11 mouse cellular contexts compared by ENCODE assay signal in the genomic region with DNA sequence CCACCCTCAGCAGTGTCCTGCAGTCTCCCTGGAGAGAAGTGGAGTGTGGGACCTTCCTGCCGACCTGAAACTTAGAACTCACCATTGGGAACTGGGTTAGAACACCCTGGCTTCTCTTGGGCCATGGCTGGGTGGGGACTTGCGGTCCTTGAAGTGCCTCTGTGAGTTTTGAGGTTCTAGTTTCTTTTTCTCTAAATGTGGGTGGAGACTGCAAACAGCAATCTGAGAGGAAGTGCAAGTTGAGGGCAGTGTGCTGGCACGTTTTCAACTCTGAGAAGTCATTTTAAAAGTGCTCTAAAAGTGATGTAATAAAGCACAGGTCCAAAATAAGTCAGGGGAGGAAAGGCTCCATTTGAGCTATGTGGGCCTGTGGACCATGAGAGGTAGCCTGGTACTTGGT. TPM values are rescaled to one million over a fixed set of nuclear protein-coding genes. Genes with fewer than 3 reads are reported as not detected.
DNase-seq lines count a peak whose midpoint lies in the region; ATAC-seq and TF ChIP-seq lines count a peak whose summit lies in the region.
"Had no signal": no experiment of that assay in that cellular context is flagged by ENCODE, and none has a peak within 500 bp of the region (broad histone marks: within the 10 kb centered on the region; RNA-seq: fewer than 3 reads in every experiment).

A gene (minus strand): TSS at position 161 of the 400 bp plus-strand sequence.

- TF ChIP-seq EP300 in liver, postnatal 0 days (IDR thresholded peaks at IDR 0.05; ENCODE audit: low read depth) = no peak
- TF ChIP-seq EP300 in stomach, postnatal 0 days (optimal IDR thresholded peaks at IDR 0.05) = no peak

- no peak for DNase-seq in liver, postnatal 0 days
- no peak for DNase-seq in liver, embryonic 11.5 days (ENCODE audit: low spot score)
- DNase-seq in lung, postnatal 10 days = peak; percentile 28
- peak; percentile 14 for DNase-seq in stomach, postnatal 0 days (ENCODE audit: low spot score)
- no peak for DNase-seq in embryo, embryonic 9.5 days (ENCODE audit: extremely low spot score)

- no peak for TF ChIP-seq CTCF in liver, postnatal 0 days (IDR thresholded peaks at IDR 0.05; ENCODE audit: low read depth)
- TF ChIP-seq CTCF in stomach, postnatal 0 days (IDR thresholded peaks at IDR 0.05; ENCODE audit: low read depth) = no peak

- H3K36me3 ChIP-seq in liver, postnatal 0 days (replicated peaks; ENCODE audit: insufficient read depth, low read length) = no peaks in the 10 kb centered on the region
- H3K36me3 ChIP-seq in liver, embryonic 11.5 days (ENCODE audit: control insufficient read depth, insufficient read depth, low read length) = no peaks in the 10 kb centered on the region
- no peaks in the 10 kb centered on the region for H3K36me3 ChIP-seq in stomach, postnatal 0 days (ENCODE audit: control insufficient read depth, insufficient read depth, low read length)
- no peaks in the 10 kb centered on the region for H3K36me3 ChIP-seq in forebrain, embryonic 12.5 days (replicated peaks)
- H3K36me3 ChIP-seq in midbrain, embryonic 16.5 days (ENCODE audit: control insufficient read depth, insufficient read depth, low read length) = no peaks in the 10 kb centered on the region
- H3K36me3 ChIP-seq: embryonic facial prominence, embryonic 13.5 days; hindbrain, embryonic 15.5 days; lung, embryonic 15.5 days had no signal

- H3K9me3 ChIP-seq in liver, postnatal 0 days (ENCODE audit: low read length) = no peaks in the 10 kb centered on the region
- H3K9me3 ChIP-seq in liver, embryonic 11.5 days (ENCODE audit: control insufficient read depth, low read length) = no peaks in the 10 kb centered on the region
- no peaks in the 10 kb centered on the region for H3K9me3 ChIP-seq in stomach, postnatal 0 days (ENCODE audit: control insufficient read depth, low read length)
- no peaks in the 10 kb centered on the region for H3K9me3 ChIP-seq in forebrain, embryonic 12.5 days
- H3K9me3 ChIP-seq in midbrain, embryonic 16.5 days (replicated peaks; ENCODE audit: control insufficient read depth, low read length, poor library complexity, severe bottlenecking) = no peaks in the 10 kb centered on the region
- H3K9me3 ChIP-seq: embryonic facial prominence, embryonic 13.5 days; hindbrain, embryonic 15.5 days; lung, embryonic 15.5 days had no signal

- no peak within 1 kb of the TSS for H3K4me3 ChIP-seq in liver, postnatal 0 days (ENCODE audit: low read depth, low read length)
- H3K4me3 ChIP-seq in liver, embryonic 11.5 days (ENCODE audit: low read depth, low read length) = no peak within 1 kb of the TSS
- H3K4me3 ChIP-seq in stomach, postnatal 0 days (ENCODE audit: low read depth, low read length) = no peak within 1 kb of the TSS
- no peak within 1 kb of the TSS for H3K4me3 ChIP-seq in forebrain, embryonic 12.5 days (replicated peaks)
- no peak within 1 kb of the TSS for H3K4me3 ChIP-seq in midbrain, embryonic 16.5 days (ENCODE audit: low read depth, low read length)
- H3K4me3 ChIP-seq: embryonic facial prominence, embryonic 13.5 days; hindbrain, embryonic 15.5 days; lung, embryonic 15.5 days had no signal

- no peaks in the 10 kb centered on the region for H3K4me1 ChIP-seq in liver, postnatal 0 days (ENCODE audit: insufficient read depth)
- no peaks in the 10 kb centered on the region for H3K4me1 ChIP-seq in liver, embryonic 11.5 days (replicated peaks; ENCODE audit: control insufficient read depth, insufficient read depth, low read length)
- H3K4me1 ChIP-seq in stomach, postnatal 0 days (replicated peaks; ENCODE audit: control insufficient read depth, insufficient read depth) = no peaks in the 10 kb centered on the region
- H3K4me1 ChIP-seq in forebrain, embryonic 12.5 days = no peaks in the 10 kb centered on the region
- H3K4me1 ChIP-seq in midbrain, embryonic 16.5 days (ENCODE audit: control insufficient read depth, insufficient read depth, low read length) = no peaks in the 10 kb centered on the region
- H3K4me1 ChIP-seq: embryonic facial prominence, embryonic 13.5 days; hindbrain, embryonic 15.5 days; lung, embryonic 15.5 days had no signal

- WGBS in liver, postnatal 0 days (ENCODE audit: insufficient replicate concordance) = 28% methylated on average over 3 of the region's 3 CpGs
- WGBS in liver, embryonic 11.5 days = 54% methylated on average over 3 of the region's 3 CpGs
- WGBS in stomach, postnatal 0 days = 44% methylated on average over 3 of the region's 3 CpGs
- WGBS in forebrain, embryonic 12.5 days = 75% methylated on average over 3 of the region's 3 CpGs
- 86% methylated on average over 3 of the region's 3 CpGs for WGBS in midbrain, embryonic 16.5 days

- H3K9ac ChIP-seq in liver, postnatal 0 days (replicated peaks) = no peak within 1 kb of the TSS
- H3K9ac ChIP-seq in liver, embryonic 11.5 days (ENCODE audit: low read depth, low read length) = no peak within 1 kb of the TSS
- H3K9ac ChIP-seq in stomach, postnatal 0 days (ENCODE audit: low read length) = no peak within 1 kb of the TSS
- H3K9ac ChIP-seq in forebrain, embryonic 12.5 days = no peak within 1 kb of the TSS
- no peak within 1 kb of the TSS for H3K9ac ChIP-seq in midbrain, embryonic 16.5 days (ENCODE audit: low read depth, low read length)
- H3K9ac ChIP-seq: embryonic facial prominence, embryonic 13.5 days; hindbrain, embryonic 15.5 days; lung, embryonic 15.5 days had no signal

- H3K4me2 ChIP-seq in liver, postnatal 0 days (ENCODE audit: low read depth, low read length) = 0 out of 2 replicates have a peak within 1 kb of the TSS, but pooled peaks have one; percentile 22
- H3K4me2 ChIP-seq in liver, embryonic 11.5 days = no peak within 1 kb of the TSS
- H3K4me2 ChIP-seq in stomach, postnatal 0 days (replicated peaks; ENCODE audit: low read depth) = no peak within 1 kb of the TSS
- H3K4me2 ChIP-seq in forebrain, embryonic 12.5 days = no peak within 1 kb of the TSS
- no peak within 1 kb of the TSS for H3K4me2 ChIP-seq in midbrain, embryonic 16.5 days (ENCODE audit: low read length)
- H3K4me2 ChIP-seq: embryonic facial prominence, embryonic 13.5 days; hindbrain, embryonic 15.5 days; lung, embryonic 15.5 days had no signal

- H3K27me3 ChIP-seq in liver, postnatal 0 days (ENCODE audit: insufficient read depth, low read length) = no peaks in the 10 kb centered on the region
- no peaks in the 10 kb centered on the region for H3K27me3 ChIP-seq in liver, embryonic 11.5 days (replicated peaks; ENCODE audit: control insufficient read depth, insufficient read depth, low read length)
- no peaks in the 10 kb centered on the region for H3K27me3 ChIP-seq in stomach, postnatal 0 days (ENCODE audit: control insufficient read depth, insufficient read depth, low read length)
- H3K27me3 ChIP-seq in forebrain, embryonic 12.5 days = no peaks in the 10 kb centered on the region
- H3K27me3 ChIP-seq in midbrain, embryonic 16.5 days (ENCODE audit: control insufficient read depth, insufficient read depth, low read depth, low read length) = no peaks in the 10 kb centered on the region
- H3K27me3 ChIP-seq: embryonic facial prominence, embryonic 13.5 days; hindbrain, embryonic 15.5 days; lung, embryonic 15.5 days had no signal

- H3K27ac ChIP-seq in liver, postnatal 0 days (ENCODE audit: low read depth) = no peak within 1 kb of the TSS
- no peak within 1 kb of the TSS for H3K27ac ChIP-seq in liver, embryonic 11.5 days (ENCODE audit: low read depth, low read length)
- no peak within 1 kb of the TSS for H3K27ac ChIP-seq in stomach, postnatal 0 days (replicated peaks)
- H3K27ac ChIP-seq in forebrain, embryonic 12.5 days = no peak within 1 kb of the TSS
- H3K27ac ChIP-seq in midbrain, embryonic 16.5 days (ENCODE audit: low read length) = no peak within 1 kb of the TSS
- H3K27ac ChIP-seq: embryonic facial prominence, embryonic 13.5 days; hindbrain, embryonic 15.5 days; lung, embryonic 15.5 days had no signal

- ATAC-seq in liver, postnatal 0 days = no peak
- ATAC-seq in liver, embryonic 11.5 days (replicated peaks; ENCODE audit: low FRiP score) = no peak
- ATAC-seq in granulocyte monocyte progenitor cell, adult 5-6 weeks (replicated peaks; ENCODE audit: poor library complexity, severe bottlenecking) = peak; percentile 98
- ATAC-seq in stomach, postnatal 0 days (ENCODE audit: low FRiP score, low TSS enrichment) = no peak
- ATAC-seq in forebrain, embryonic 12.5 days (ENCODE audit: low FRiP score) = no peak
- no peak for ATAC-seq in midbrain, embryonic 16.5 days

RNA-seq across cellular contexts. Expression of the gene that starts here (rescaled TPM):
- not detected in 2 replicates for polyA plus RNA-seq in liver, postnatal 0 days (2015; fragmentation: Nextera tagmentation; extraction: Ambion mirVana)
- polyA plus RNA-seq in liver, embryonic 11.5 days (2014; fragmentation: Nextera tagmentation; extraction: Ambion mirVana) = not detected in 2 replicates
- not detected in 2 replicates for total RNA-seq in granulocyte monocyte progenitor cell, adult 5-6 weeks (2014; fragmentation: Nextera tagmentation)
- not detected in 2 replicates for total RNA-seq in granulocyte monocyte progenitor cell, adult 5-6 weeks (2017)
- polyA plus RNA-seq in stomach, postnatal 0 days (2015; fragmentation: Nextera tagmentation; extraction: Ambion mirVana) = not detected in 2 replicates
- not detected in 2 replicates for polyA plus RNA-seq in forebrain, embryonic 12.5 days (2016; fragmentation: Nextera tagmentation; extraction: Ambion mirVana)
- not detected in 2 replicates for polyA plus RNA-seq in midbrain, embryonic 16.5 days (2015; fragmentation: Nextera tagmentation; extraction: Ambion mirVana)
- polyA plus RNA-seq: embryonic facial prominence, embryonic 13.5 days; hindbrain, embryonic 15.5 days had no signal

Comparison
In these comparisons a context has a peak if more than half of its experiments do, and no peak if none do; other contexts are left out.
1. Peak in ATAC-seq in granulocyte monocyte progenitor cell, adult 5-6 weeks; RNA of the gene not detected or under 1 TPM.
2. Peak in DNase-seq in stomach, postnatal 0 days; RNA of the gene not detected or under 1 TPM.